Mouse (Mus musculus) CH12.LX (cell line): Measurements from ENCODE around the gene Gm13283.
A peak's percentile ranks its signal among the peaks of the same experiment; 100 is the strongest.

Experiments
- CHD2 ChIP-seq: IDR thresholded peaks from 2 replicates; pipeline ENCODE4 v1.6.1; 2011; ENCODE audit warnings: low read length, improper control_type of control experiment
- CTCF ChIP-seq, 2 experiments: IDR thresholded peaks in 1 of 2; conservative IDR thresholded peaks in 1 of 2; 2 replicates each; pipeline ENCODE4 v1.5.1; 2011 to 2012; ENCODE audit warnings: low read depth in 2 of 2, low read length in 2 of 2, improper control_type of control experiment in 1 of 2, inconsistent platforms in 1 of 2, mild to moderate bottlenecking in 1 of 2, moderate library complexity in 1 of 2
- E2F4 ChIP-seq: IDR thresholded peaks from 2 replicates; pipeline ENCODE4 v1.6.1; 2011; ENCODE audit warnings: low read depth, low read length, improper control_type of control experiment; ENCODE audit not compliant: insufficient replicate concordance
- ELF1 ChIP-seq: IDR thresholded peaks from 2 replicates; pipeline ENCODE4 v1.6.1; 2014; ENCODE audit warnings: low read depth, mild to moderate bottlenecking, inconsistent platforms, low read length, improper control_type of control experiment
- IRF4 ChIP-seq: IDR thresholded peaks from 2 replicates; pipeline ENCODE4 v1.6.1; 2014; ENCODE audit warnings: low read depth, mild to moderate bottlenecking, inconsistent platforms, low read length, improper control_type of control experiment
- MAX ChIP-seq: IDR thresholded peaks from 2 replicates; pipeline ENCODE4 v1.6.1; 2011; ENCODE audit warnings: low read length, improper control_type of control experiment
- MEF2A ChIP-seq: IDR thresholded peaks from 2 replicates; pipeline ENCODE4 v1.6.1; 2014; ENCODE audit warnings: low read depth, mild to moderate bottlenecking, inconsistent platforms, low read length, improper control_type of control experiment, borderline replicate concordance
- NRF1 ChIP-seq: IDR thresholded peaks from 2 replicates; pipeline ENCODE4 v1.6.1; 2014; ENCODE audit warnings: low read depth, mild to moderate bottlenecking, inconsistent platforms, low read length, improper control_type of control experiment, moderate library complexity
- POLR2A ChIP-seq: IDR thresholded peaks from 2 replicates; pipeline ENCODE4 v1.6.1; 2011; ENCODE audit warnings: low read depth, mild to moderate bottlenecking, improper control_type of control experiment, low read length
- SMC3 ChIP-seq: IDR thresholded peaks from 2 replicates; pipeline ENCODE4 v1.6.1; 2011; ENCODE audit warnings: low read depth, low read length, improper control_type of control experiment
- ZC3H11A ChIP-seq: IDR thresholded peaks from 2 replicates; pipeline ENCODE4 v1.6.1; 2012; ENCODE audit warnings: low read depth, mild to moderate bottlenecking, inconsistent platforms, low read length, improper control_type of control experiment
- ZMIZ1 ChIP-seq: IDR thresholded peaks from 2 replicates; pipeline ENCODE4 v1.6.1; 2012; ENCODE audit warnings: low read depth, mild to moderate bottlenecking, inconsistent platforms, low read length, improper control_type of control experiment

- TF ChIP-seq E2F4 = no peak
- TF ChIP-seq MAX = no peak
- TF ChIP-seq IRF4 = no peak
- TF ChIP-seq CHD2 = no peak
- TF ChIP-seq SMC3 = peak; percentile 95
- no peak for TF ChIP-seq NRF1
- no peak for TF ChIP-seq ZMIZ1
- no peak for TF ChIP-seq POLR2A
- peak; percentile 65 to 86 for TF ChIP-seq CTCF (conservative IDR thresholded peaks at IDR 0.05 in 1 of 2, IDR thresholded peaks at IDR 0.05 in 1 of 2; ENCODE audit: low read depth in 2 of 2, low read length in 2 of 2)
- 0 out of 2 replicates have a peak, but pooled peaks have one; percentile 2 for TF ChIP-seq ZC3H11A
- TF ChIP-seq MEF2A = no peak
- no peak for TF ChIP-seq ELF1
These were observed 32.6 kb upstream of the Gm13283 start for GRCm38 (mm10) chr4:88727324-88727723.
